Mouse (Mus musculus) layer of hippocampus, adult 9-11 months (tissue): ENCODE measurements around the gene Elmo1.

Source experiments
- DNase-seq: peaks from one replicate; pipeline ENCODE4 v3.0.0; 2022

Gene Elmo1

DNA sequence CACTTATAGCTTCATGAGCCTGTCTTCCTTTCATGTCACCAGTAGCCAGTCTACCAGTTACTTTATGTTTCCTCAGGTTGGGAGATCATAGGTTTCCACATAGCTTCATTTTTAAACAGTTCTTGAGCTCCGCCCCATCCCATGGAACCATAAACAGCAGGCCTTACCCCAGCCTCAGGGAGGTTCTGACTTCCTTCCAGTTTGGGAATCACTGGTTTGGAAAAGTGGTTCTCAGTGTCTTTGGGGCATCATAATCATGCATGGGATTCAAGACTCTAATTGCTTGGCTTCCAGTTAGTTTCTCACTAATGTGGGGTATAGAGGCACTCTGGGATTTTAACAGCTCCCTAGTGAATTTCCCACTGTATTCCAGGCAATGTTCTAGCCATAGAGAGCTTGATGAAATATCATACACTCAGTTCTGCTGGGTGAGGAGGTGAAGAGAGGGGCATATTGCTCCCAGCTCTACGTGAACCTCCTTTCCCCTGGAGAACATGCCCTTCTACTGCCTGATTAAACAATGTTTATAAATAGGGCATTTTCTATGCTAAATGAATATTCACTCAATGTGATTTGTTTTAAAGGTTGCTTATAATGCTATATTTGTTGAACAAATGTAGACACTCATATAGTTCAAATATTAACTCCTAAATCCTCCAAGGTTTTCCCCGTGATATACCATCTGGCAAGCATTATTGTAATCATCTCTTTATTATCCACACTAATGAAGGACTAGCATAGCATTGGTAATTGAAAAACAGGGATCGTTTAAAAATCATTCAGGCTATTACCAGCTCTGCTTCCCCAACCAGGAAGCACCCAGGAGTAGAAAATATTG is 244.9 kb downstream of the Elmo1 start:
- no peak for DNase-seq

DNA sequence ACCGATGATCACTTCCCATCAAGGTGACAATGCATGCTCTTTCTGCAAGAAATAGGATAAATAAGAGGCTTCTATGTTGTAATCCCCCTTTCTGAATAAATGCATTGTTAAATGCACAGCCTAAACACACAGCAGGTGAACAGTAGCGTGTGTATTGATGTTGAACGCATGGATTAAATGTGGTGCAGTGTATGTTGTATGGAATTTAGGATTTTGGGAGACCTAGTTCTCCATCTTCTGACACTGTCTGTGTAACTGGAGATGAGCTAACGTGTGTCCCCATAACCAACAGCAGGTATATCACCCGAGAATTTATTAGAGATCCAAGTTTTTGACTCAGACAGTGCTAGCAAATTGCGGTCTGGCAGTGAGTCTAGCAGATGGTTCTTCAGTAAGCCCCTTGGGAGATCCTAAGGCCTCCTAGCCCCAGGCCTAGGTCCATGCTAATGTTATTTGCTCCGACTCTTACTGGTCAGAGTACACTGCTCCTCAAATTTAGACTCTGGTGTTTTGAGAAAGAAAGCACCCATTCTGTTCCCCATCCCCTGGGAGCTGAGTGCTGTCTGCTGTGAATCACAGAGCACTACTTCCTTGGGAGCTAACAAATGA is 245.6 kb downstream of the Elmo1 start:
- DNase-seq: no peak

DNA sequence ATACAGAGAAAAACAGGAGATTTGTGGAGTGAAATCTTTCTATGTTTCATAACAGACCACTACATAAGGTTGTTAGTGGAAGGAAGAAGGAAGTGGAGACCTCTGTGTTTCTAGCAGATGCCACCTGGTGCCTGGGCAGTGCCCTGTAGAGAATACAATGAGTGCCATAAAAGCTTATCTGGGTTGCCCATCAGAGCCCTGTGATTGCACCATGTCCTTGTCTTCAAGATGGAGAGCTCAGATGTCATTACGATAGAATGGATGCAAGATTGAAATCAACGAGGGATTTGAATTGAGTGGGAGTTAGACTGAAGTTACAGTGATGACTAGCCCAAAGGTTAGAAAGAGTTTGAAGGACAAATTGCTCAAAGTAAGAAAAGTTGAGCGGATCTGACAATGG is 252.5 kb downstream of the Elmo1 start:
- DNase-seq: no peak

DNA sequence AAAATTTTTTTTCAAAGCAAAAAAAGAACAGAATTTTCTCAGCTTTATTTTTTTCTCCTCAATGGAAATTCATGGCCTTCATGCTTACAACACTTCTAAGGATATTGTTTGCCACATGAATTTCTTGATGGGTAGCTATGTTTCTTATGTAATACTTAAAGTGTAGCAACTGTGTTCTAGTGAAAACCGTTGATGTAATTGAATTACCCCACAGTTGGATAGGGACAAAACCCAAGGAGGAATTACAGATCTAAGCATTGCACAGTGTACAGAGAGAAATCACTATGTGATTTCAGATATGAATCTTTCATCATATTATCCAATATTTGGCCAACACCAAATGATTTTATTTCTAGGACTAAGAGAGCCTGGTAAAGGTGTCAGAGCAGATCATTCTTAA is 259.4 kb downstream of the Elmo1 start:
- no peak for DNase-seq

DNA sequence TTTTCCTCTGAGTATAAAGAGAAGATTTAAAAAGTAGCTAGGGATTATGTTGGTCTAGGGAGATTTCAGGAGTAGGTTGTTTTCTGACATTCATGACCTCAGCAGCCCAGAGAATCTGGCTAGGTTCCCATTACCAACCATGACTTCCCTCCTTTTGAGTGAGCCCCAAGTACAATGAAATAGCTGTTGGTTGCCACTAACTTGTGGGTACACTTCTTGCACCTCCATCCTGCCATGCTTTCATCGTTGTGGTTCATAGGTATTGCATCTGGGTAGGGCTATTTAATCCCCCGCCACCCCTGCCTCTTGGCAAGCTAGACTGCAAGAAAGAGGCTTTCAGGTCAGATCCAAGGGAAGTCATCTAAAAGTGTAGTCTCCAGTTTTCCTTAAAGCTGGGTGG is 262.2 kb downstream of the Elmo1 start:
- DNase-seq: no peak

DNA sequence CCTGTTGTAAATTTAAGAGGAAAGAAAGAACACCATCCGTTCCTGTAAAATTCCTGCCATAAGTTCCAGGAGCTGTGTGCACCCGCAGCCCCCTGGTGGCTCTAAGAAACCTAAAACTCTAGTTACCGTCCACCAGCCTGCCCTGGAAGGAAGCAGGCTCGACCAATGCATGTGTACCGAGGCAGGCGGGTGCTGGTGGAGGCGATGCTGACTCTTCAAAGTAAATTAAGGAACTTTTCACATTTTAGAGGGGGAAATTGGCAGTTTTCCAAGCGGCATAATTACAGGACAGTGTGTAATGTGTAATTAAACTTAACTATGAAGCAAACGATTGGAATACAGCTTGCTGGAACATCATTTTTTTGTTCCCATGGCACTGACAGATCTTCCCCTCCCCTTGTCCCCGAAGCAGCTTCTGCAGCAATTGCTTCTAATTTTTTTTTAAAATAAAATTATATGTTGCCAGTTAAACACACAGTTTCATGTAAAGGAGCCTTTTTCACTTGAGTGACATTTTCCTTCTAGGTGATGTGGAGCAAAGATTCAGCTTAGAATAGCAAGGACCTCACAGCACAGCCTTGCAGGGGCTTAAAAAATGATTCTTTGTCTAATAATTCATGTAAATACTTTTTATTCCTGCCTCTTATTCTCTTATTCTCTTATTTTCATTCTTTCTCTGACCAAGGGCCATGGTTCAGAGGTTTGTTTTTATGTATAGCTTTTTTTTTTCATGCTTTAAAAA is 263.6 kb downstream of the Elmo1 start:
- DNase-seq: peak; percentile 22

DNA sequence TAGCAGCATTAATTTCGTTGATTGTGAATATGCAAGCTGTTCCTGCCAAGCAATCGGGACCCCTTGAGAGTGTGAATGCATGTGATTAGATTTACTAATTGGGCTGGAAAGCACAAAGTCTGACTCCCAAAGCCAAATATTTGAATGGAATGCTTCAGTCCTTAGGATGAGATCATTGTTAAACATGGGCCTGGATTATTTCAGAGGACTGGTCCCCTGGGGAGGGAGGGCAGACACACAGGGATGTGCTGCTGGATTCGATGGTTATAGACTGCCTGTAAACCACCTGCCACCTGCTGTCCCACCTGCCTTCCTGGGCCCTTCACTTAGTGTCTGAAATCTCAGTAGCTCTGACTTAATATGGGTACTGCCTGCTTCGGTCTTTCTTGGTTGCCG is 264.2 kb downstream of the Elmo1 start:
- DNase-seq: no peak

DNA sequence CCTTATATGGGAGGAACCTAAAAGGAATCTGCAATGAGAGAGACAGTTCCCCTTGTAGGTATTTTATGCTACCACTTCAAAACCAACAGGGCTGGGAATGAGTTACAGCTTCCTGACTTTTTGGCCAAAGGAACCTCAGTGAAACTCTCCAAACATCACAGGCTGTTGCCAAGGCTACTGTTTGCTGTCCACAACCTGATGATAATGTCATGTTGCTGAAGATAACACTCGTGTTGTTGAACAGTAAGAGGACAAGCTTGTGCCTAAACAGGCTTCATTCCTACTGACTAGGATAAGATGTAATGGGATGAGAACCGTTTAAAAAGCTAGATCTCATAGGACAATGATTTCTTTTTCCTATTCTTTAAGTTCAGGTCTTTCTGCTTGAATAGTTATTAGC is 272.1 kb downstream of the Elmo1 start:
- DNase-seq: no peak

DNA sequence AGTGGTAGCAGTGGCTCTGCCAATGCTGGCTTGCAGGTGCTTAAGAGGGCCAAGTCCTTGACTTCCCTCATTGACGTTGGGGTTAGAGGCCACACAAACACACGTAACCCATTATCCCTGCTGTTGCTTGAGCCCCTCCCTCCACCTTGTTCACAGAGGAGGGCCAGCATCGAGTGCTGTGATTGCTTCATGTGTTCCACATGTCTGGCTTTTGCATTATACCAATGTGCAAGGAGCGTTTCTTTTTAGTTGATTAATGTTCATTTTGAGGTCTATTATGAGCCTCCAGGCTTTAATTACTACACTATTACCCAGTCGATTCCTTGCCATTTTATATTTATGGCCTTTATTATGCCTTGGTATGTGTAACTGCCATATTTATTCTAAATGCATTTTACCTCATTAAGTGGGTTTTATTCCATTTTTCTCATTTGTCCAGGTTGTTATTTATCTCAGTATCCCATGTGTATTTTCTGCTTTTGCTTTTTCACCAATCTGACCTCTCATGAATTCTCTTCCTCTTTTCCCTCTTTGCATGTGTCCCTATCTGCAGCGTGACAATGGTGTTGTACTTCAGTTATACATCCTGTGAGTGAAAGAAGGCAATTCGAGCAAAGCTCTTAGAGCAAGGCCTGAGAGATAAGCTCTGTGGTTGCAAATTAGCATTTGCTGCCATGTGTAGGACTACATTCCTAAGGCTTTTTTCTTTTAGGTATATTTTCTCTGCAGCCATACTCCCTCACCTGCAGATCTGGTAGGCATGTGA is 275.6 kb downstream of the Elmo1 start:
- DNase-seq: no peak

DNA sequence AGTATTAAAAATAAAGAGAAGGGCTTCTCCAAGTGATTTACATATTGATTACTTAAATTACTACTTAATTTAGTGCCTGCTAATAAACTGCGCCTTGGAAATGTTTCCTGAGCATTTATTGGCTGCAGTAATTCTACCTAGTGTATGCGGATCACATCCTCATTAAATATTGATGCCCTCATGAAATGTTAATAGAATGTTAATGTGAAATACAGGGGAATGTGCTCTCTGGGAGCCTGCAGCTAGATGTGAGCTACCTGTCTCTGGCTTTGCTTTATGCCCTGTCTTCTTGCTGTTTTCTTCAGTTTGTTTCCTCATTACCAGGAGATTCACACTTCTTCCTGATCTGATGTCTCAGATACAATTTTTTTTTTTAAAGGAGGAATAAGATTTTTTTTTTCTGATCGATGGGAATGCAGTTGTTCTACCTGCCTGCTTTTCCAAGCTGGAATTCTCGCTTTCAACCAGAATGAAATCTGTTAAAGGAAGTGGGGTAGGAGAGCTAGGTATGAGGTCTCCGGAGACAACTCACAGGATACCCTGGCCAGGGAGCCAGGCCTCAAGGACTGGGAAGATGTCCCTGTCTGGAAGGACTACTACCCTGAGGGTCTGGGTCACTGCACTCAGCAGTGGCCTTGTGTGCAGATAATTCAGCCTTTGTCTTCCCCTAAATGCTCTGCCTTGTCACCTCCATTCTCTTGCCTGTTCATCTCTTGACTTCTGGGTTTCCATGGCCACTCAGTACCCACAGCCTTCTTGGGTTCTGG is 279.8 kb downstream of the Elmo1 start:
- DNase-seq: no peak

DNA sequence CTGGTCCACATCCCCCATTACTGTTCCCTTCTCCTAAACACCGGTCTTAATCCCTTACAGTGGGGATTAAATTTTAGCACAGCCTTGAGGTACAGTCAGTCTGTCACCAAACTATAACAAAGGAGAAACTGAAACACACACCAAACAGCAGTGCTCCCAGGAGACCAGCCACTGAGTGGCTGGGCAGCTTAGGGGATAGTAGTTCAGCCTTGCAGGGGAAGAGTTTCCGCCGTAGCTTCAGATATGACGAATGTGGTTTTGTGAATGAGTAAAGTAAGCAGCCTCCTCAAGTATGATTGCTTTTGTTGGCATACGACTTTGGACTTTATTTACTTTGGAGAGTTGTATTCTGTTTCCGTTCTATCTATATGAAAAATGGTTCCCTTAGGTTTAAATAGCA is 281.1 kb downstream of the Elmo1 start:
- DNase-seq: no peak

DNA sequence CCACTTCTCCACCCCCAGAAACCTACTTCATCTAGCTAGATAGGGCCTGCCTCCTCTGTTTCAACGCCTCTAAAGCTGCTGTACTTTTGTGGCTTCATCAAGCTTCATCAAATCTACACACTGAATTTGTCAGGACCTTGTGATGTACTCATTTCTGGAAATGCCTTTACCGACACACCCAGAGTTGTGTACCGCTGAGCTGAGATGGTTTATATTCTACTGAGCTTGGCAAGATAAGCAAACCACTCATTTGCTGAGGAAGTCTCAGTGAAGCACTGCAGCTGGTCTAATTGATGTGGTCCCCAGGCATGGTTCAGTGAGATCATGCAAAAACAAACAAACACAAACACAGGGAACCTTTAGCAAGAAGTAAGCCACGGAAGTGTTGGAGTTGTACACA is 281.9 kb downstream of the Elmo1 start:
- DNase-seq: no peak

DNA sequence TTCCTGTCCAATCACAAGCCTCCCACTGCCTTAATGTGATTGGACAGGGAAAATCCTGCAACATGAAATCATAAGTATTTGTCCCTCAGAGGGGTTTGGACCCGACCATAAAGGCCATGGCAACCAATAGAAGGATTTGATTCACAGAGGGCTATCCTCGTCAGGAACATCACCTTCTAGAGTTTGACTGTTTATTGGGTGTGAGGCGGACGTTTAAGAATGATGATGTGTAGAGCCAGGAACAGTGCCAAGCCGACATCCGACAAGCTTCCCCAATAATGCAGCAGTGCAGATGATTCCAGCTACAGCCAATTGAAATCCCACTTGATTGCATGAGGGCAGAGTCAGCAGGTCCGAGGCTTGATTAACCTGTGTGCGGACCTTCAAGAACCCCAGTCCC is 288.5 kb downstream of the Elmo1 start:
- DNase-seq: no peak

DNA sequence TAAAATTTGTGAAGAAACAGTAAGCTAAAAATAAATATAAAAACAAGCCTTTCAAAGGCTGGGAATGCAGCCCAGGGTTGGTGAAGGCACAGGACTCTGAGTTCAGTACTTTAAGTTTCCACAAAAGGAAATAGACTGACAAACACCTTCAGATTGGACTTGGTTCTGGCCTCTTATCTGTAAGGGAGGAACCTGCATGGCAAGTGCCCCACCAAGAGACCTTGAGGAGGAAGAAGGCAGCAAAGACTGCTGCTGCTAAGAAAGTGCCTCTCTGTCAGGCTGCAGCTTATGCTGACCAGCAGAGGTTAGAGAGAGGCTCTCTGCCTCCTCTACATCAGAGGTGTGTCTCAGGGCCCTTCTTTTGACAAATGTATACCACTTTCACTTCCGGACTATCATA is 293.5 kb downstream of the Elmo1 start:
- DNase-seq: no peak

DNA sequence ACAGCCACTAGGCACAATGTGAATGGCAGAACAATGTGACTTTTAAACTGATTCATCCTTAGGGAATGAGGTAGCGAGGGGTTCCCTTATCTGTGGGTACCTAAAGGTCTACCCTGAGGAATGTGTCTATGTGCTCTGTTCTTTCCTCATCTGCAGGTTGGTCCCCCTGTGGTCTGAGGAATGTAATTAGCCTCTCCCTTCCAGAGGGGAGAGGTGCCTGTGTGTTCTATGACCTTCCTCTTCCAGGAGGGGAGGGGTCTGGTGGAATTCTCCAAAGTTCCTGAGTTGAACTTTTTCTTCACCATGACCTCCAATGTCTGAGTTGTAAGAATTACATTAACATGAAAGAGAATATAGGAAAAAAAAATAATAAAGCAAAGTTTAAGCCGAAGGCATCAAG is 294.4 kb downstream of the Elmo1 start:
- DNase-seq: no peak

DNA sequence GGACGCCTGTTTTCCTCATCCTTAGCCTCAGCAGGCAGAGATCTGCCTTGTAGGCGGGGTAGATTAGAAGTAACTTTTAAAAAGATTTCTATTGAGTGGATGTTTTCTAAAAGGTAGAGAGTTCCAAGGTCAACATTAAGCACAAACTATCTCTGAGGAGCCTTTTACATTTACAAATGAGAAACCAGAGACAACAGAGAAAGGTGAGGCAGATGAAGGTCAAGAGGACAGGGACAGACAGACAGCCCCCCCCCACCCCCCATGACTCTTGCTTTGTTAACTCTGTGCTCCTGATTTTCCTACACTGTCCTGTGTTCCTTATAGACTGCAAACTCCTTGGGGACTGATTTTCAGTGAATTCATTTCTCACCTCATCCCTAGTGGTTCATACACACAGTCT is 295.0 kb downstream of the Elmo1 start:
- no peak for DNase-seq

DNA sequence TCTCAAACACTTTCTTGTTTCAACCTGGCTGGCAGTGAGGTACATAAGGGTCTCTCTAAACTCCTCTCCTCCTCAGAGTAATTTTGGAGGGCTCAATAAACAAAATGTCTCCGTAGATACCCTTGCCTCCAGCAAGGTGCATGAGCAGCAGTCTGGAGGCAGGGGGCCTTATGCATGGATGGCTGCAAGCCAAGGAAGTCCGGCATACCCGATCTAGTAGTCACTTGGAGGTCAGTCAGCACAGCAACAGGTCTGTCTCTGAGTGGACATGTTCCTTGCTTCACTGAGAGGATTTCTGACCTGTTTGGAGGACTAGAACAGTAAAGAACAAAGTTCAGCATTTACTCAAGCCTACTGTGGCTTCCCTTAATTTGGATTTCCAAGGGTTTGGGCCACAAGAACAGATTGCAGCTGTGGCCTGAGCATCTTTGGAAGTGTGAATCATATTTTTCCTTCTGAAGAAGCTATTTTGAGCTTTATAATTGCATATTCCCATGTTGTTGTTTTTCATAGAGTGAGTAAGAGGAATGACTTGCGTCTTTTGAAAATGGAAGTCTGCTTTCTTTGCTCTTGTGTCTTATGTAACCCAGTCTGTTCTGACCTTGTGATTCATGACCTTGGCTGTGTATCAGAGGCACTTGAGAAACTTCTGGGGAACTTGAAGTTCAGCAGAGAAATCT is 296.2 kb downstream of the Elmo1 start:
- no peak for DNase-seq

DNA sequence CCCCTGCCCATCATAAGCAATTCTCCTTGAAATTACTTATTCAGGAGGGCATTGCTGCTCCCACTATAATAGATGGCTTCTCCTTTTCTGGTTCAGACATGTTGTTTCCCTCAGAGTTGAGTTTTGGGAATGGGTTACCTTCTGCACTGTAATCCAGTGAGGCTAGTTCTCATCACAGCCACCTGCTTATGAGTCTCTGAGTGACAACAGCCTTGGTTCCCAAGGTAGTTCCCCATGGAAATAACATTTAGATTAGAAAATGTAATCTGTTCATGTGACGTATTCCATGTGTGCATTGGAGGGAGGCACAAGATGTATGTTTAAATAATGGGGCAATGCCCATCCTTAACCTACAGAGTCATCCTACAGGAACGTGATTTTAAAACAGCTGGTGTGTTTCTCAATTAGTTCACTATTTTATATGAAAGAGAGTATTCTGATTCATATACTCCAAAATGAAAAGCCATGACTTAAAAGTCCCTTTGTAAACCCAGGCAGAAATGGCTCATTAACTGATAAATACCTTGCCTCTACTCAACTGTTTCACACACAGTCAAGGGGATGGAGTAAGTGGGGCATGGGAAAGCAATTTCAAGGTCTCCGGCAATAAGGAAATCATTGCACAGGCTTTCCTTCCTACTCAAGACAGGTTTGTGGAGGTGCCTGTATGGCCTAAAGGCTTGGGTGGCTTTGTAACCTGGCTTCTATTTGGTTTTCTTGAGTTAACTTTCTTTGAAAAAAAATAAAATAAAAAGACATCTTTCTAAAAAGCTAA is 302.6 kb downstream of the Elmo1 start:
- no peak for DNase-seq

DNA sequence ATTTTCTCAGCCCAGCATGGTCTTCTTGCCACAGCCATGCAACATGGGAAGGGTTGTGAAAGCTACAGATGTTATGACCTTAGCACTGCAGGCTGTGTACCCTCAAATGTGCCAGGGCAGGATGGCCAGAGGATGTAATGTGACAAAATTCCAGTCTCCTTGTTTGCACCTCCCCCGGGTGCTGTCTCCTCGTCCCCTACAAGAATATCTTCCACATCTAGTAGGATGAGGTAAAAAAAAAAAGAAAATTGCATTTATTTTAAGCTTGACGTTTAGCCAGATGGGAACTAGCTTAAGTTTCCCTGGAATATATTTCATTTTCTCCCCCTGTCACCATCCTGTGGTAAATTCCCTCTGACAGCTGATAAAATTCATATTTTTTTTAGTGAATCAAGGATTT is 307.3 kb downstream of the Elmo1 start:
- no peak for DNase-seq

DNA sequence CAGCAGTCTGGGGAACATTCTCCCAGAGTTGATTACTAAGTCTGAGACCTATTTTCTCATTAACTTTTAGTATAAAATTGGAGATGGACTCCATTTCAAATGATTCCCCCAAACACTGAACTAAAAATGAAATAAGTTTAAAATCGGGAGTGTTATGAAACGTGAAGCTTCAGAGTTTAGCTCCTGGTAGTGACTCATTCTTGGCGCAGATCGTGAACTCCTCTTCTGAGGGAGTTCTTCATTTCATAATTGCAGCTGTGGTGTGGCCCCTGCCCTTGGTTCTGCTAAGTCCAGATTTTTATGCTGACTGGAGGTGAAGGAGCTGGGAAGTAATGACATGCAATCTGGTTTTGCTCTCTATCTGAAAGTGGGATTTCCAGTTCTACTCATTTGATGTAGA is 307.9 kb downstream of the Elmo1 start:
- no peak for DNase-seq

DNA sequence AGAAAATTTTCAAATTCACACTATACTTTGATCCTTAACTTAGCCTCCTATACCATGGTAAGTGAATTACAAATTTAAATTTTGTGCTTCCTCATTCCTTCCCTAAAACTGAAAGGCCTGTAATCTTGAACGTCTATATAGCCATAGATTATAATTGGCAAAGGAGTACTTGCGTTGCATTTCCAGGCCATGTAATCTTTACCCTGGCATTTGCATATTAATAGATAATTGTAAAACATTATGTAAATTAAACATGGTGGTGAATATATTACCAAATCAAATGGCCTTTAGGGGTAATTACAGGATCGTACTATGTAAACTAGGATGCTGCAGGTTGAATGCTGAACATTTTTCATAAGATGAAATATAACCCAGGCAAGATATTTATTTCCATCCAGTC is 314.1 kb downstream of the Elmo1 start:
- no peak for DNase-seq
